17 mouse cellular contexts compared by ENCODE assay signal in genomic region chr1:85105336-85105735, GRCm38 (mm10). TPM values are rescaled to one million over a fixed set of nuclear protein-coding genes. Genes with fewer than 3 reads are reported as not detected.
"Had no signal": no experiment of that assay in that cellular context is flagged by ENCODE, and none has a peak within 500 bp of the region (broad histone marks: within the 10 kb centered on the region; RNA-seq: fewer than 3 reads in every experiment).

No protein-coding gene starts in this region.

RNA-seq across cellular contexts. Expression of gene A530032D15Rik, which starts 4.3 kb away (rescaled TPM):
- polyA plus RNA-seq: liver, embryonic 16.5 days; lung, embryonic 14.5 days; lung, embryonic 16.5 days; midbrain, embryonic 10.5 days; midbrain, embryonic 12.5 days; midbrain, embryonic 14.5 days; midbrain, embryonic 16.5 days; myocyte; neural tube, embryonic 11.5 days; neural tube, embryonic 13.5 days; neural tube, embryonic 15.5 days; stomach, embryonic 15.5 days; stomach, postnatal 0 days; testis, adult 2 months had no signal

RNA-seq across cellular contexts. Expression of gene Gm10553, which starts 5.4 kb away (rescaled TPM):
- polyA plus RNA-seq: liver, embryonic 14.5 days; liver, embryonic 16.5 days; lung, embryonic 14.5 days; lung, embryonic 16.5 days; midbrain, embryonic 10.5 days; midbrain, embryonic 12.5 days; midbrain, embryonic 14.5 days; midbrain, embryonic 16.5 days; myocyte; neural tube, embryonic 11.5 days; neural tube, embryonic 13.5 days; neural tube, embryonic 15.5 days; spleen, adult 2 months; stomach, embryonic 15.5 days; stomach, postnatal 0 days; testis, adult 2 months; thymus, postnatal 0 days had no signal
